25 mouse cellular contexts compared by ENCODE assay signal in the genomic region with DNA sequence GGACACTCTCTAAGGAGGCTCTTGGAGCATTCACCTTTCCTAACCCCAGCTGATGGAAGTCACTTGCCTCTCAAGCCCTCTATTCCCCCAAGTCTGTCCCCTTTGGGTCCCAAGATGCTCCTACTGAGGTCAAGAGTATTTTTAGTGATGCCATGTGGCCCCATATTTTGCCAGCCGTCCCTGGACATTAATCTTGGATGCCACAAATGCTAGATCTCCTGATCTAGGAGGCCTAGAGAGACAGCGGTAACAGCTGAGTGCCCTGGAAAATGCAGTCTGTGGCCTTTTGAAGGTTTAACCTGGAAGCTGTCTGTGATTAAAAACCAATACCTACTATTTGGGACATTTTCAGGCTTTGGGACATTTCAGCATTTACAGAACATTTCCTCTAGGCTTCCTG.
DNase-seq lines count a peak whose midpoint lies in the region; TF ChIP-seq lines count a peak whose summit lies in the region.
"Had no signal": no experiment of that assay in that cellular context is flagged by ENCODE, and none has a peak within 500 bp of the region (broad histone marks: within the 10 kb centered on the region; RNA-seq: fewer than 3 reads in every experiment).

No protein-coding gene starts in this region.

- H3K4me2 ChIP-seq in myocyte (ENCODE audit: low read depth) = no peak overlapping the region
- H3K4me2 ChIP-seq: embryonic facial prominence, embryonic 13.5 days; forebrain, embryonic 12.5 days; forebrain, embryonic 15.5 days; heart, embryonic 13.5 days; hindbrain, embryonic 14.5 days had no signal

- intact Hi-C loops in gastrocnemius, adult 2 months (cut with DNase I) = loop anchor here (1.0 kb wide), 1 partner anchor 21 kb away; no protein-coding TSS in a partner anchor
- intact Hi-C loops in gastrocnemius, postnatal 36 days (cut with DNase I) = no loop called here

- no peaks in the 10 kb centered on the region for H3K27me3 ChIP-seq in myocyte (ENCODE audit: control insufficient read depth, insufficient read depth, insufficient read length)
- H3K27me3 ChIP-seq: embryonic facial prominence, embryonic 13.5 days; forebrain, embryonic 12.5 days; forebrain, embryonic 15.5 days had no signal

- TF ChIP-seq CTCF in gastrocnemius, adult 2 months (IDR thresholded peaks at IDR 0.05) = no peak

- no peaks in the 10 kb centered on the region for H3K79me2 ChIP-seq in myocyte (ENCODE audit: control insufficient read depth, insufficient read depth)

- H3K4me3 ChIP-seq in gastrocnemius, adult 2 months = no peak overlapping the region
- no peak overlapping the region for H3K4me3 ChIP-seq in myocyte
- H3K4me3 ChIP-seq: embryonic facial prominence, embryonic 10.5 days; embryonic facial prominence, embryonic 13.5 days; erythroblast, embryonic 14.5 days; forebrain, embryonic 12.5 days; forebrain, embryonic 15.5 days; heart, adult 2 months; heart, embryonic 10.5 days; heart, embryonic 13.5 days had no signal

- peak; percentile 68 for DNase-seq in gastrocnemius, adult 2 months
- DNase-seq in gastrocnemius, postnatal 36 days = no peak
- peak; percentile 64 for DNase-seq in heart, adult 11 months
- no peak for DNase-seq in heart, adult 18-20 months
- no peak for DNase-seq in neural tube, embryonic 10.5 days (ENCODE audit: extremely low spot score, low spot score)
- DNase-seq: adrenal gland, adult 2 months; adrenal gland, postnatal 14 days; cerebellum, adult 18-20 months; cerebellum, postnatal 10 days; cerebellum, postnatal 36 days; embryo, embryonic 11 days; heart, adult 2 months; heart, postnatal 14 days; heart, postnatal 4 days; kidney, adult 18-20 months had no signal

- no peak for TF ChIP-seq POLR2A in myocyte (IDR thresholded peaks at IDR 0.05; ENCODE audit: insufficient read length, low read depth)

- H3K36me3 ChIP-seq in myocyte (ENCODE audit: control insufficient read depth, insufficient read depth) = no peaks in the 10 kb centered on the region
- H3K36me3 ChIP-seq: embryonic facial prominence, embryonic 10.5 days; embryonic facial prominence, embryonic 13.5 days; forebrain, embryonic 12.5 days; forebrain, embryonic 15.5 days; heart, embryonic 10.5 days; heart, embryonic 13.5 days had no signal

- no peak overlapping the region for H3ac ChIP-seq in myocyte (ENCODE audit: control insufficient read depth, insufficient read length)

- peak overlapping the region; percentile 89 for H3K27ac ChIP-seq in gastrocnemius, adult 2 months
- H3K27ac ChIP-seq: embryonic facial prominence, embryonic 10.5 days; embryonic facial prominence, embryonic 13.5 days; forebrain, embryonic 12.5 days; forebrain, embryonic 15.5 days; heart, adult 2 months; heart, embryonic 10.5 days; heart, embryonic 13.5 days; hindbrain, embryonic 14.5 days; hindbrain, postnatal 0 days had no signal

TF ChIP-seq in myocyte, 11 proteins besides CTCF, POLR2A, EP300 and RAD21:
- TF ChIP-seq TCF12 (IDR thresholded peaks at IDR 0.05; ENCODE audit: insufficient read depth, poor library complexity, severe bottlenecking) = peak; percentile 80
- peak in 2 of 3 experiments; percentile 69 to 95 for TF ChIP-seq MYOG (IDR thresholded peaks at IDR 0.05; ENCODE audit: control insufficient read depth in 1 of 3, insufficient read depth in 1 of 3, insufficient read length in 2 of 3, low read depth in 2 of 3)
- no peak for TF ChIP-seq TCF3 (IDR thresholded peaks at IDR 0.05; ENCODE audit: insufficient read length, low read depth)
- TF ChIP-seq MYOD1 (IDR thresholded peaks at IDR 0.05; ENCODE audit: control insufficient read depth in 1 of 3, insufficient read length in 2 of 3, low read depth in 2 of 3) = peak; percentile 50 to 79 (median 57)

Comparison
In these comparisons a context has a peak if more than half of its experiments do, and no peak if none do; other contexts are left out.
1. DNase-seq: peak in gastrocnemius, adult 2 months (single experiment) and heart, adult 11 months (single experiment); none in gastrocnemius, postnatal 36 days (0 of 2), heart, adult 18-20 months (0 of 2) and neural tube, embryonic 10.5 days (single experiment).